Mouse (Mus musculus) kidney, embryonic 15.5 days (tissue): ENCODE results near the gene Tmprss9. TPM values are rescaled to one million over a fixed set of nuclear protein-coding genes. Genes with fewer than 3 reads are reported as not detected.

Source experiments
- ATAC-seq: fragments of 200-750 bp; cut with Nextera tagmentation; replicated peaks from 2 replicates; pipeline ENCODE4 v1.8.0; 2017; ENCODE audit warnings: moderate TSS enrichment; ENCODE audit not compliant: low FRiP score
- H3K27ac ChIP-seq: fragments of 300-500 bp; sonication (generic); 2 replicates; pipeline ENCODE4 v1.5.1; 2015; ENCODE audit warnings: mild to moderate bottlenecking, inconsistent platforms
- H3K27me3 ChIP-seq: fragments of 300-500 bp; sonication (generic); 2 replicates; pipeline ENCODE4 v1.6.1; 2015; ENCODE audit warnings: inconsistent platforms
- H3K36me3 ChIP-seq: fragments of 300-500 bp; sonication (generic); 2 replicates; pipeline ENCODE4 v1.6.1; 2015; ENCODE audit warnings: inconsistent platforms
- H3K4me1 ChIP-seq: fragments of 300-500 bp; sonication (generic); 2 replicates; pipeline ENCODE4 v1.6.1; 2015; ENCODE audit warnings: inconsistent platforms
- H3K4me2 ChIP-seq: fragments of 300-500 bp; sonication (generic); 2 replicates; pipeline ENCODE4 v1.6.1; 2015; ENCODE audit warnings: moderate library complexity, mild to moderate bottlenecking, inconsistent platforms
- H3K4me3 ChIP-seq: fragments of 300-500 bp; sonication (generic); replicated peaks from 2 replicates; pipeline ENCODE4 v1.5.1; 2015; ENCODE audit warnings: mild to moderate bottlenecking, inconsistent platforms
- H3K9ac ChIP-seq: fragments of 300-500 bp; sonication (generic); 2 replicates; pipeline ENCODE4 v1.6.1; 2015; ENCODE audit warnings: mild to moderate bottlenecking, inconsistent platforms
- H3K9me3 ChIP-seq: fragments of 300-500 bp; sonication (generic); replicated peaks from 2 replicates; pipeline ENCODE4 v1.6.1; 2016; ENCODE audit warnings: inconsistent platforms
- WGBS: fragments of 180-500 bp; shearing (Covaris S2); methylation state at CpG from one replicate; pipeline ENCODE4 v1.1.7; 2015; ENCODE audit warnings: mixed read lengths; 5-methylcytosine and 5-hydroxymethylcytosine counted together
- polyA plus RNA-seq: library from polyadenylated mRNA; unstranded; fragments of >200 nt; fragmentation: Nextera tagmentation; extraction: Ambion mirVana; gene quantifications from 2 replicates; pipeline ENCODE4 v1.2.1, GENCODE M21; 2015

The Tmprss9 gene
- polyA plus RNA-seq, 1 experiment from 2014 or later: not detected

- Histone ChIP-seq H3K9ac (no peak overlapping the region), H3K4me3 (no peak overlapping the region), H3K4me2 (no peak overlapping the region), H3K9me3 (no peaks in the 10 kb centered on the region), H3K4me1 (peaks cover 12% of the 10 kb centered on the region), H3K27me3 (no peaks in the 10 kb centered on the region), H3K27ac (no peak overlapping the region), H3K36me3 (peaks cover 80% of the 10 kb centered on the region)
- ATAC-seq: no peak
- WGBS: 90% methylated on average over 11 of the region's 11 CpGs
These were observed 33.1 kb downstream of the Tmprss9 start for GRCm38 (mm10) chr10:80904709-80905108.

- Histone ChIP-seq H3K27me3 (no peaks in the 10 kb centered on the region), H3K4me3 (no peak overlapping the region), H3K4me2 (no peak overlapping the region), H3K9me3 (no peaks in the 10 kb centered on the region), H3K4me1 (no peaks in the 10 kb centered on the region), H3K9ac (no peak overlapping the region), H3K36me3 (peaks cover 93% of the 10 kb centered on the region), H3K27ac (no peak overlapping the region)
- no peak for ATAC-seq
- WGBS: 94% methylated on average over 22 of the region's 22 CpGs
These were observed 37.9 kb downstream of the Tmprss9 start for GRCm38 (mm10) chr10:80909375-80910162.

GRCm38 (mm10) chr10:80911354-80911753, 39.7 kb downstream of the Tmprss9 start:
- H3K9ac ChIP-seq: no peak overlapping the region
- no peak for ATAC-seq

GRCm38 (mm10) chr10:80911891-80912290, 40.2 kb downstream of the Tmprss9 start:
- H3K4me1 ChIP-seq: peaks cover 10% of the 10 kb centered on the region
- H3K4me2 ChIP-seq: no peak overlapping the region
- H3K27me3 ChIP-seq: no peaks in the 10 kb centered on the region
- H3K9me3 ChIP-seq: no peaks in the 10 kb centered on the region
- no peak overlapping the region for H3K9ac ChIP-seq
- H3K27ac ChIP-seq: no peak overlapping the region
- peaks cover 83% of the 10 kb centered on the region for H3K36me3 ChIP-seq
- H3K4me3 ChIP-seq: no peak overlapping the region
- no peak for ATAC-seq

More at GRCm38 (mm10) chr10:80911354-80911753, 39.7 kb downstream of the Tmprss9 start:
- 96% methylated on average over 4 of the region's 4 CpGs for WGBS
- no peak overlapping the region for H3K27ac ChIP-seq
- no peak overlapping the region for H3K4me2 ChIP-seq
- no peaks in the 10 kb centered on the region for H3K27me3 ChIP-seq
- peaks cover 85% of the 10 kb centered on the region for H3K36me3 ChIP-seq
- H3K4me3 ChIP-seq: no peak overlapping the region
- no peaks in the 10 kb centered on the region for H3K9me3 ChIP-seq
- H3K4me1 ChIP-seq: peaks cover 5% of the 10 kb centered on the region

- Histone ChIP-seq H3K4me1 (peaks cover 20% of the 10 kb centered on the region), H3K4me2 (no peak overlapping the region), H3K9me3 (no peaks in the 10 kb centered on the region), H3K9ac (no peak overlapping the region), H3K27me3 (no peaks in the 10 kb centered on the region), H3K27ac (no peak overlapping the region), H3K36me3 (peaks cover 68% of the 10 kb centered on the region), H3K4me3 (no peak overlapping the region)
- WGBS: 78% methylated on average over 7 of the region's 8 CpGs
- ATAC-seq: no peak
These were observed 41.8 kb downstream of the Tmprss9 start for GRCm38 (mm10) chr10:80913364-80914011.

GRCm38 (mm10) chr10:80914253-80914656, 42.6 kb downstream of the Tmprss9 start:
- 91% methylated on average over 5 of the region's 5 CpGs for WGBS
- H3K36me3 ChIP-seq: peaks cover 60% of the 10 kb centered on the region
- no peak overlapping the region for H3K9ac ChIP-seq
- H3K4me2 ChIP-seq: no peak overlapping the region
- no peaks in the 10 kb centered on the region for H3K27me3 ChIP-seq
- H3K27ac ChIP-seq: no peak overlapping the region
- H3K4me3 ChIP-seq: no peak overlapping the region
- H3K9me3 ChIP-seq: no peaks in the 10 kb centered on the region
- H3K4me1 ChIP-seq: peaks cover 22% of the 10 kb centered on the region
- no peak for ATAC-seq

GRCm38 (mm10) chr10:80915260-80915659, 43.6 kb downstream of the Tmprss9 start:
- no peak for ATAC-seq
- Histone ChIP-seq H3K27me3 (no peaks in the 10 kb centered on the region), H3K4me2 (no peak overlapping the region), H3K4me3 (no peak overlapping the region), H3K9me3 (no peaks in the 10 kb centered on the region), H3K27ac (no peak overlapping the region), H3K36me3 (peaks cover 50% of the 10 kb centered on the region), H3K9ac (no peak overlapping the region), H3K4me1 (peaks cover 22% of the 10 kb centered on the region)
- 73% methylated on average over 2 of the region's 2 CpGs for WGBS

GRCm38 (mm10) chr10:80915736-80916135, 44.1 kb downstream of the Tmprss9 start:
- Histone ChIP-seq H3K4me1 (peaks cover 22% of the 10 kb centered on the region), H3K9me3 (no peaks in the 10 kb centered on the region), H3K27me3 (no peaks in the 10 kb centered on the region), H3K27ac (no peak overlapping the region), H3K4me3 (no peak overlapping the region), H3K4me2 (no peak overlapping the region), H3K36me3 (peaks cover 45% of the 10 kb centered on the region), H3K9ac (no peak overlapping the region)
- ATAC-seq: no peak
- WGBS: 78% methylated on average over 4 of the region's 4 CpGs

GRCm38 (mm10) chr10:80917336-80917778, 45.7 kb downstream of the Tmprss9 start:
- H3K4me1 ChIP-seq: peaks cover 30% of the 10 kb centered on the region

GRCm38 (mm10) chr10:80917779-80918434, 46.3 kb downstream of the Tmprss9 start, which contains the start of gene Lmnb2:
Gene Lmnb2 (minus strand): TSS chr10:80918245.
- WGBS: under 1% methylated on average over 59 of the region's 61 CpGs
- ATAC-seq: peak; percentile 43
- Histone ChIP-seq H3K4me3 (peak within 1 kb of the TSS; percentile 86), H3K4me2 (peak within 1 kb of the TSS; percentile 88), H3K9ac (peak within 1 kb of the TSS; percentile 83), H3K4me1 (peaks cover 36% of the 10 kb centered on the region), H3K27me3 (no peaks in the 10 kb centered on the region; the same call in 1 of the 2 replicates), H3K27ac (peak within 1 kb of the TSS; percentile 80), H3K36me3 (peaks cover 24% of the 10 kb centered on the region), H3K9me3 (no peaks in the 10 kb centered on the region)

More at GRCm38 (mm10) chr10:80917336-80917778, 45.7 kb downstream of the Tmprss9 start:
- H3K4me3 ChIP-seq: peak overlapping the region; percentile 86
- H3K36me3 ChIP-seq: peaks cover 29% of the 10 kb centered on the region
- 2% methylated on average over 15 of the region's 15 CpGs for WGBS
- H3K27ac ChIP-seq: peak overlapping the region; percentile 80
- peak overlapping the region; percentile 88 for H3K4me2 ChIP-seq
- H3K27me3 ChIP-seq: no peaks in the 10 kb centered on the region; the same call in 1 of the 2 replicates
- peak overlapping the region; percentile 83 for H3K9ac ChIP-seq
- H3K9me3 ChIP-seq: no peaks in the 10 kb centered on the region
- ATAC-seq: peak; percentile 55

GRCm38 (mm10) chr10:80921923-80922322, 50.3 kb downstream of the Tmprss9 start:
- peak overlapping the region; percentile 65 for H3K4me2 ChIP-seq
- peak; percentile 47 for ATAC-seq
- WGBS: 4% methylated on average over 16 of the region's 16 CpGs
- H3K27ac ChIP-seq: peak overlapping the region; percentile 76
- H3K4me1 ChIP-seq: peaks cover 28% of the 10 kb centered on the region
- no peaks in the 10 kb centered on the region for H3K9me3 ChIP-seq
- H3K9ac ChIP-seq: peak overlapping the region; percentile 41
- no peaks in the 10 kb centered on the region; the same call in 1 of the 2 replicates for H3K27me3 ChIP-seq
- no peaks in the 10 kb centered on the region for H3K36me3 ChIP-seq
- peak overlapping the region; percentile 38 for H3K4me3 ChIP-seq

GRCm38 (mm10) chr10:80925472-80925871, 53.8 kb downstream of the Tmprss9 start:
- Histone ChIP-seq H3K4me3 (no peak overlapping the region), H3K27ac (no peak overlapping the region), H3K4me2 (no peak overlapping the region), H3K36me3 (no peaks in the 10 kb centered on the region), H3K27me3 (peaks cover 4% of the 10 kb centered on the region; the same call in 1 of the 2 replicates), H3K4me1 (peaks cover 34% of the 10 kb centered on the region), H3K9ac (no peak overlapping the region), H3K9me3 (no peaks in the 10 kb centered on the region)
- ATAC-seq: no peak
- 55% methylated on average over 3 of the region's 3 CpGs for whole genome bisulfite sequencing
